Mouse (Mus musculus): ENCODE data around the gene Tyrobp. TPM values are rescaled to one million over a fixed set of nuclear protein-coding genes. Genes with fewer than 3 reads are reported as not detected.

Tyrobp gene
- total RNA-seq, 2 experiments from 2014 or later: 3.3 to 6.3 TPM

DNA sequence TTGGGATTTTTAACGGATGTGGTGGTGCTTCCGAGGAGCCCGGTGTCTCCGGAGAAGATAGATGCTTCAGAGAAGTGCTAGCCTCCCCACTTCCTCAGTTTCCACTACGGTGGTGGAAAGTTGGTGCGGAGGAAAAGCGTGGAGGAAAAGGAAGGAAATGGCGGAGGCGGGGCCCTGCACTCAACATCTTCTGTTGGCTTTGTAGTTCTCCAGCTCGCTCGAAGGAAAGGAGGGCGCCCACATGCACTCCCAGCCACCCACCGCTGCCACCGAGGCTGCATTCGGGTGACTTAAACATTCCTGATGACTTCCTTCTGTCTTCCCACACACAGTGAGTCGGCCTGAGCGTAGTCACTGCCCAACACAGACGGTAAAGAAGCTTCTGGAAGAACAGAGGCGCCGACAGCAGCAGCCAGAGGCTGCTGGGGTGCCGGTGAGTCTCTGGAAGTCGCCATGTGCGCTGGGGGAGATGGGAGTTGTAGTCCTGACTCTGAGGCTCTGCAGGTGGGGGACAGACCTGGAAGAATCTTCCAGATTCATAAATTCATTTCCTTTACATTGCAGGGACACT is 9.6 kb downstream of the Tyrobp start:
- peak; percentile 16 for DNase-seq (ENCODE audit: low spot score)

DNA sequence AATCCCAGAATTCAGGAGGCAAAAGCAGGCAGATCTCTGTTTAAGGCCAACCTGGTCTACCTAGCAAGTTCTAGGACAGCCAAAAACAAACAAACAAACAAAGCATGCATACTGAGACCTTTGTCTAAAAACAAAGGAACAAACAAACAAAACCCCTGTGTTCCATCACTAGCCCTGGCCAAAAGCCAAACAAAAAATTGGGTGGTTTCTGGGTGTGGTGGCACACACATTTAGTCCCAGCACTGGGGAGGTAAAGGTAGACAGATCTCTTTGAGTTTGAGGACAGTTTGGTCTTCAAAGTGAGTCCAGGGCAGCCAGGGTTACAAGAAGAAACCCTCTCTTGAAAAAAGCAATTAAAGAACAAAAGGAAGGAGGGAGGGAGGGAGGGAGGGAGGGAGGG is 15.8 kb downstream of the Tyrobp start:
- no peak for DNase-seq (ENCODE audit: low spot score)

DNA sequence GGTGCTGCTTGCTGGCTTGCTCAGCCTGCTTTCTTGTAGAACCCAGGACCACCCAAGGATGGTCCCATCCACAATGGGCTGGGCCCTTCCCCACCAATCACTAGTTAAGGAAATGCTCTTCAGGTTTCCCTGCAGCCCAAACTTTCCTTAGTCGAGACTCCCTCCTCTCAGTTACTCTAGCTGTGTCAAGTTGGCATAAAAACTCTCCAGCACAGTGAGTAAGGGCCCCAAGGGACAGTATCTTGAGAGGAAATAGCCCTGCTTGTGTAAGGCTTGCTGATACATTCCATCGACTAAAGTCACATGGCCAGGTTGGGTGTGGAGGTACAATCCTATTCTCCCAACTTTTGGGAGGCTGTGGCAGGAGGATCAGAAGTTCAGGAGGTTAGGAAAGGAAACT is 16.6 kb downstream of the Tyrobp start:
- no peak for DNase-seq (ENCODE audit: low spot score)

DNA sequence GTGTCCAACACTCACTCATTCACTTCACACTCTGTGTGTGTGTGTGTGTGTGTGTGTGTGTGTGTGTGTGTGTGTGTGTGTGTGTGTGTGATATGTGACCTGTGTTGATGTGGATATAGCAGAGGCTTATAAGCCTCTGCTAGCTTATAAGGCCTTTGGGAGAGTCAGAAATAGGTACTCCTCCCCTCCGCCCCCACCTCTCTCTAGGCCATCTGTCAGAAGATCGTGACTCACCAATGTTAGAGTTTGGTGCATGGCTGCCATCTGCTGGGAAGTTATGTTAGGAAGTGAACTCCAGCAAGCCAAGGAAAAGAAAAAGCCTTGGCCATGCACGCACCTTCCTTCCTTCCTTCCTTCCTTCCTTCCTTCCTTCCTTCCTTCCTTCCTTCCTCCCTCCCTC is 18.2 kb downstream of the Tyrobp start:
- DNase-seq (ENCODE audit: low spot score): peak; percentile 56

DNA sequence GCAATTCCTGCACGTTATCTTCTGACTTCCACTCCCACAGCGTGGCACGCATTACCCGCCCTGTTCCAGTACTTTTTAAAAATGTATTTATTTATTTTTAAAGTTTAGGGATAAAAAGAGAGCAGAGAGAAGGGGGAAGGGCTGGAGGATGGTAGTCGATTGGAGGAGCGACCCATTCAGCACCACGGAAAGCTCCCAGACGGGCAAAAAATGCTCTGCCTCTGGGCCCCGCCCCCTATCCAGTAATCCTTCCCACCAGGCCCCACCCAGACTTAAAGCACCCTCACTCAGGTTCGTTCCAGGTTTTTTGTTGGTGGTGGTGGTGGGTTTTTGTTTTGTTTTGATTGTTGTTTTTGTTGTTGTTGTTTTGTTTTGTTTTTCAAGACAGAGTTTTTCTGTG is 20.7 kb downstream of the Tyrobp start:
- no peak for DNase-seq (ENCODE audit: low spot score)

DNA sequence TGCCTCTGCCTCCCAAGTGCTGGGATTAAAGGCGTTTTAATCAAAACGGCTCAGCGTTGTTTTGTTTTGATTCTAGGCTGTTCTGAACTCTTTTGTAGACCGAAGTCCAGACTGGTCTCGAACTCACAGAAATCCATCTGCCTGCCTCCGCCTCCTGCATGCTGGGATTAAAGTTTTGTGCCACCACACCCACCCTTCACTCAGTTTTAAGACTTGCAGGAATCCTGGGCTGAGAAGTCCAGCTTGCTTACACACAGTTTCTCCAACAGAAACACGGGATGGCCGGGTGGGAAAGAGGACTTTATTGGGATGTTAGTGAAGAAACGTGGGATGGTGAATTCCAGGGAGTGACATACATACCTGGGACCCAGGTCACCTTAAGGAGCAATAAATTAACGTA is 21.1 kb downstream of the Tyrobp start:
- DNase-seq (ENCODE audit: low spot score): no peak

DNA sequence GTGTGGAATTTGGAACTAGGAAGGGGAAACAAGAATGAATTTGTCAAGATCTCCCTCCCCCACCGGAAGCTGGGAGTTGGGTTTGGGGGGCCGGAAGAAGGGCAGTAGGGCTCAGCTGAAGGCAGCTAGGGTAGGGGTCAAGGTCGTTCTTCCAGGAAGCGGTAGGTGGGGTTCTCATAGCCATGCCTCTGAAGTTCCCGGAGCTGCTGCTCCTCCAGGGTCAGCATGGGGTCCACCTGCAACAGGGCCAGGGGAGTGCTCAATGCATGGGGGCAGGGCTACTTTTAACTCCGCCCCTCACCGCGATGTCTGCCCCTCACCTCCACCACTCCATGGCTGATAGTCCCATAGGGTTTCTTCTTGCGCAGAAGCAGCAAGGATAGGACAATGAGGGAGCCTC is 21.6 kb downstream of the Tyrobp start:
- no peak for DNase-seq (ENCODE audit: low spot score)

DNA sequence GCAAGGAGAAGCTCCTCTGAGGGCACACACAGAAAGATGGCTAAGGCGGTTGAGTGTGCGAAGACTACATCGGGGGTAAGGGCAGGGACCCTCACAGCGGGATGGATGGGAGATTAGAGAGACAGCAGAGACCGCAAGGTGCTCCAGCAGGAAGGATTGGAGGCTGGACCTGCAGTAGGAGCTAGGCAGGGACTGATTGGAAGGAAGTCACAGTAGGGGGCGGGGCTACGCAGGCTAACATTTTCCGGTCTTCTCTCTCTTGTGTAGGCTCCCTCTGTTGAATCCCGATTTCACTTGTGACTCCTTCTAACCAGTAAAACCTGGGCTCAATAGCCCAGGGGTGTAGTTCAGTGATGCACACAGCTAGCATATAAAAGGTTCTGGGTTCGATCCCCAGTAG is 23.3 kb downstream of the Tyrobp start:
- no peak for DNase-seq (ENCODE audit: low spot score)

DNA sequence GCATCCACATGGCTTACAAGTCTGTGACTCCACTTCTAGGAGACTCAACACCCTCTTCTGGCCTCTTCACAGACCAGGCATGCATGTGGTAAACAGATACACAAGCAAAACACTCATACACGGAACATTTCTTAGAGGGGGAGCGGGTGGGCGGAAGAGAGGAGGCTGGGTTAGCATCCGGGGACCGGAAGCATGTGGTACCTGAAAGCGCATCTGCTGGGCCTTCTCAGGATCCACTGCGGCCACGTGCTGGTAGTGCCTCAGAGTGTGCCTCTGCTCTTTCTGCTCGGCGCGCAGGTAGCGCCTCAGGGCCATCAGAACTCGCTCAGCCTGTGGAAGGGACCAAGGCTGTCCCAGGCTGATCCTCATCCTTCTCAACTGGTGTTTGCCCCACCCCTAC is 26.2 kb downstream of the Tyrobp start:
- DNase-seq (ENCODE audit: low spot score): no peak

DNA sequence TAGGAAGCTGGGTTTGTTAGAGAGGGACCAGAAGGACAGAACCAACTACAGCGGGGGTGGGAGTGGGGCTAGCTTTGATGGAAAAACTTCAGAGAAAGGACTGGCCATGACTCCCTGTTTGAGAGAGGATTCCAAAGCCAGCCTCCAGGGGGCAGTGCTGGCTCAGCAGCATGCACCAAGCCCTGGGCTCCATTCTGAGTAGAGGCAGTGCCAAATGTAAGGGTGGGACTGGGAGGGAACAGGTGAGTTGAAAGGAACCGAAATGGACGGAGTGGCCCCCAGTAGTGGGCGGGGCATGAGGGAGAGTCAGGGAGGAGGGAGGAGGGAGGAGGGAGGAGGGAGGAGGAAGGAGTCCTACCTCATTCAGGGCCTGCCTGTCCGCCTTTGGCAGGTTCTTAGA is 27.1 kb downstream of the Tyrobp start:
- no peak for DNase-seq (ENCODE audit: low spot score)

DNA sequence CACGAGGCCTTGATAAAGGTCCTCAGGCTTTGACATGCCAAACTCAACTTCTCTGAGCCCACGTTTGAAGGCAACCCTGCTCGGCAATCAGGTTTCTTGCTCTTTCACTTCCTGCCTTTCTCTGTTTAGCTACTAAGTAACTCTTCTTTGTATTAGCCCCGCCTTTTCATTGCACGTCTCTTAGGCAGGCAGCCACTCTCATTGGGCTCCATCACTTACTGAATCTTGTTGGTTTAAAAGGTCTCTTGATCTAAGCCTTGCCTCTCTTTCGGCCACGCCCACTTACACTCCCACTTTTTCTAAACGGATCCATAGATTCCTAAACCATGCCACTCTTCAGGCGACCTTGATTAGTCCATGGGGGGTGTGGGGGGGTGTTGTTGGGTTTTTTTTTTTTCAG is 30.1 kb downstream of the Tyrobp start:
- no peak for DNase-seq (ENCODE audit: low spot score)

DNA sequence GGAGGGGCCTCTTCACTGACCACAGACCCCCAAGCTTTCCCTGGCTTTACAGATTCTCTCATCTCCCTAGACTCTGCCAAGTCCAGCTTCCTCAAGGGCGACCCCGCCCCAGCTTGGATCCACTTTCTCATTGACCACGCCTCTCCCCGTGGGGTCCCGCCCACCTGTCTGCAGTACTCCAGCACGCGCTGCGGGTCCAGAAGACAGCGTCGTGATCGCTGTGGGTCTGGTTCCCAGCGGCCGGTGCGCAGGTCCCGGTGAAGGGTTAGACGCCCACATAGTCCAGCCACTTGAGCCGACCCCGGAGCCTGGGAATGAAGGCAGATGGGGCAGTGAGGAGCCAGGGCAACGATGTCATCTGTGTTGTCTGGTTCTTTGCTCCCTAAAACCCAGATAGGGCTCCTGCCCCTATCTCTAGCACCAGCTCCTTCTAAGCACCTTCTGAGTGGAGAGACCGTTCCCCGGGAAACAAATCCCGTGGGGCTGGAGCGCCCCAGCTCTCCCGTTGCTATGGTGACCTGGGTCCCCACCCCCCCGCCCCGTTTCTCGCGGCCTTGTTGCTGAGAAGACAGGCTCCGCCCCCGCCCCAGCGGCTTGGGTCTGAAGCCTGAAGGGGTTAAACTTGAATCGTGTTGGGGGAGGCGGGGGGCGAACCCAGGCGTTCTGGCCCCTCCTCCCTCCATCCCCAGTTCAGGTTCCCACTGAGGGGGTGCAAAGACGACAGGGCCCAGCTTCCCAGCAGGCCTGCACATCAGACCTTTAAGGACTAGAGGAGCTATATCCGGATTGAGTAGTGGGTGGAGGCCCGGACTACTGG is 30.8 kb downstream of the Tyrobp start:
- DNase-seq (ENCODE audit: low spot score): no peak

DNA sequence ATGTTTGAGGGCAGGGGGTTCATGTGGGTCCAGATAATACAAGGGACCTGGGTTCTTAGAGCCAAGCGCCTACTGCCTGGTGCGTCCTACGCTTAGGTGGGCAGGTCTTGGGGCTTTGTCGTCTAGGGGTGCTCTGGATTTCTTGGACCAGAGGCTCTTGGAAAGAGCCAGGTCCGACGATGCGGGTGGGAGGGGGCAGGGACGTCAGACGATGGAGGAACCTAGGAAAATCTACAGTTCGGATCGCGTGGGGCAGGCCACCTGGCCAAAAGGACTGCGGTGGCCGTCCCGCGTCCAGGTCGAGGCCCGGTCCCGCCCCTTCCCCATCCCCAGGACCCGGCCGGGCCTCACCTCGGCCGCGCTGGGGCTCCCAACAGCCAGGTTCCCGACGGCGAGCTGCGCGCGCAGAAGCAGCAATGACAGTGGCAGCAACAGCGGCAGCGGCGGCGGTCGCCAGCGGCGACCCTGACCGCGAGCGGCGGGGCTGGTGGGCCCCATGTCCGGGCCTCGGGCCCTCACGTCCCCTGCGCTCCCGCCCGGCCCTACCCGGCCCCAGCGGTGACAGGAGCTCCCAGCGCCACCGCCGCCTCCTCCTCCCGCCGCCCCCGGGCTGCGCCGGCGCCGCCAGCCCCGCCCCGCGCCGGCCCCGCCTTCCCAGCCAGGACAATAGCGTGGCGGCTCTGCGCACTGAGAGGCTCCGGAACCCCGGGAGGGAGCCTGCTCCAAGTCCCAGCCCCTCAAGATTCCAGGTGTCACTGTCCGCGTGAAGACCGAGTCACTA is 31.6 kb downstream of the Tyrobp start, which contains the start of gene Aplp1:
Aplp1 (minus strand) TSS at position 565 of the 781 bp plus-strand sequence.
- no peak for DNase-seq (ENCODE audit: low spot score)

DNA sequence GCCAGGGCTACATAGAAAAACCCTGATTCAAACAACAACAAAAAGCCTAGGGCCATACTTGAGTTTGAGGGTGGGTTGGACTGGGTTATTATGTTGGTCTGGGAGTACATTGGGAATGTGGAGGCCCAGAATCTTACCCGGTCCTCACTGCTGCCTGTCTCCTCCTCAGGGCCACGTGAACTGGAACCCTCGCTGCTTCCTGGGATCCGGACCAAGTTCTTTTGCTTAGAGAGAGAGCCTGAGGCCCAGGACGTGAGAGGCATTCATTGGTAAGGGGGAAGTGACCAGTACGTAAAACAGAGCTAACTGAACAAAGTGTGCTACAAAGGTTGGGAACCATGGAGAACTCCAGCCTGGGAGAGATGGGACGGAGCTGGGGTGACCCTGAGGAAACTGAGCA is 36.7 kb downstream of the Tyrobp start:
- DNase-seq (ENCODE audit: low spot score): no peak

DNA sequence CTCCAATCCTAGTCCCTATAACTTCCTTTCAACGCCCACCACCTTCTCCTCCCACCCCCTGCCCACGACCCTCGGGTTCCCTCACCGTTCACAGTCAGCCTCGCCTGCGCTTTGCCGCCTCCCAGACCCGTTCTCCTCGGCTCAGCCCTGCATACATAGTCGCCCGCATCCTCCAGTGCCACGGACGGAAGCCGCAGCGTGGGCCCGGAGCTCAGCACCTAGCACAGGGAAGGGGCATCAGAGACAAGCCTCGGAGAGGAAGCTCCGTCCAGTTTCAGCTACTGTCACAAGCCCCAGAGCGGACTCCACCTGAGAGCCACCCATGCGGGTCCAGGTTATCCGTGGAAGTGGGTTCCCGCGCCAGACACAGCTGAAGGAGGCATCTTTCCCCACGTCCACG is 39.8 kb downstream of the Tyrobp start:
- DNase-seq (ENCODE audit: low spot score): no peak

DNA sequence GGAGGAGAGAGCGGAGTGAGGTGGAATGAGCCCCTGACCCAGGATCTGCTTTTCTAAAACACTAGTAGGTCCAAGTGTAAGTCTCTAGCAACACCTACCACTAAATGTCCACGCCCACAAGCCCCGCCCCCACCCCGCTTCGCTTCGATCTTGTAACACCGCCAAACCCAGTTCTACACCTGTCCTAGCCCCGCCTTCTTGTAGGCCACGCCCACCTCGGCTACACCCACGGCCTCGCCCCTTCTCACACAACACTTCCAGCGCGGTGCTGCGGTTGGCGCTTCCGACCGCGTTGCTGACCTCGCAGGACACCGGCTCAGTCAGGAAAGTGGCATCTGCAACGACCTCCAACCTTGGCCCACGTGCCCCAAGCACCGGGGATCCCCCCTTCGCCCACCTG is 40.2 kb downstream of the Tyrobp start:
- DNase-seq (ENCODE audit: low spot score): no peak

DNA sequence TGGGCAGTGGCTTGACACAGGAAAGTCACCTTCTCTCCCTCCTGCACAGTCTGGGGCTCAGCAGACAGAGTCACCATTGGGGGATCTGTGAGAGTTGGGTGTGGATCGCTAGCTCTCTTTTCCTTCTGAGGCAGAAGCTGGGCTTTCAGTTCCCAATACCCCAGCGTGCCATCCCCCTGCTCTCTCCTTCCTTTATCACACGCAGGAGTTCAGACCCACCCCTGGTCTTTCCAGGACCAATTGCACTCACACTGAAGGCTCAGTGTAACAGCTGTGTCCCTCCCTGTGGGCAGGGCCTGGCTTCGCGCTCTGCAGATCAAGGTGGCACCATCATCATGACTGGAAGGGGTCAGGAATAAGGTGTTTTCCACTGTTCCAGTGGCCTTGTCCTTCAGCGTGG is 40.7 kb downstream of the Tyrobp start:
- no peak for DNase-seq (ENCODE audit: low spot score)

DNA sequence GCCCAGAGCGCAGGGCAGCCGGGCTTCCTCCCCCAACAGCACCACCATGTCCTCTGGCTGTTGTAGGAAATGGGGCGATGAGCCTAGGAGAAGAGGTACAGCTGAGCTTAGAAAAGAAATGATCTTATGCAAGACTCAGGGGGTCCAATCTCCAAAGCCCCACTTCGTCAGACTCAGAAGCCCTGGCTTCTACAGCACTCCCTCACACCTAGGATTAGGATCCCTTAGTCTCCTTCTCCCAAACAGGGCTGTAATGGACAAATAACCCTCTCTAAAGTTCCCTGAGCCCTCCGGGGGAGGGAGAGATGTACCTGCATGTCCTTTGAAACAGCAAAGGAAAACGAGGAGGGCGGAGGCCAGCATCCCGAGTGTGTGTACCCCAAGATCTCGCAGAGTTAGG is 42.9 kb downstream of the Tyrobp start:
- DNase-seq (ENCODE audit: low spot score): no peak

DNA sequence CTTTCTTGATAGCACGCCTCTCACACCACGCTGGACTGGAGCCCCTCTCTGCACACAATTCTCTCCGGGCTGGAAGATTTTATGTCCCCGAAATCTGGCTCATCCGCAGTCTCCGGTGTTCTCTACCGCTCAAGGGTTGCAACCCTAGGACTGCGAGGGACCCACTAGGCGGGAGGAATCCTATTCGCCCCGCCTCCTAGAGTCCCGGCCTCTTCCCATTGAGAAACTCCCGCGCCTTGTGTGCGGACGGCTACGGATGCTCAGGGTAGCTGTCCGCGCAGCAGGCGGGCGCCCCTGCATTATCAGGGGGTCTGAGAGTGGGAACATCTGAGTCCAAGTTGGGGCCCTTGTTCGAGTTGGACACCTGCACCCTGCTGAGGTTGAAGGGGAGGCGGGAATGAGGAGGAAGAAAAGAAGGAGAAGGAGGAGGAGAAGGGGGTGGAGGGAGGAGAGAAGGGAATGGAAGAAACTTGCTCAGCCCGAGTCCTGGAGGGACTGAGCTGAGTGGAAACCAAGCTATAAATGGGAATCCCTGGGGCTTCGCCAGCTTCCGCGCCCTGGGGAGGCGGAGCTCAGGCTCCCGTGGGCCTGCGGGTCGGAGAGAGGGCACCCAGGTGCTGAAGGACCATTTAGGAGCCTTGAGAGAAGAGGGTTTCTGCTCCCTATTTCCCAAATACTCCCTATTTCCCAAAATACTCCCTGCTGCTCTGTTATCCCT is 43.5 kb downstream of the Tyrobp start:
- DNase-seq (ENCODE audit: low spot score): no peak

DNA sequence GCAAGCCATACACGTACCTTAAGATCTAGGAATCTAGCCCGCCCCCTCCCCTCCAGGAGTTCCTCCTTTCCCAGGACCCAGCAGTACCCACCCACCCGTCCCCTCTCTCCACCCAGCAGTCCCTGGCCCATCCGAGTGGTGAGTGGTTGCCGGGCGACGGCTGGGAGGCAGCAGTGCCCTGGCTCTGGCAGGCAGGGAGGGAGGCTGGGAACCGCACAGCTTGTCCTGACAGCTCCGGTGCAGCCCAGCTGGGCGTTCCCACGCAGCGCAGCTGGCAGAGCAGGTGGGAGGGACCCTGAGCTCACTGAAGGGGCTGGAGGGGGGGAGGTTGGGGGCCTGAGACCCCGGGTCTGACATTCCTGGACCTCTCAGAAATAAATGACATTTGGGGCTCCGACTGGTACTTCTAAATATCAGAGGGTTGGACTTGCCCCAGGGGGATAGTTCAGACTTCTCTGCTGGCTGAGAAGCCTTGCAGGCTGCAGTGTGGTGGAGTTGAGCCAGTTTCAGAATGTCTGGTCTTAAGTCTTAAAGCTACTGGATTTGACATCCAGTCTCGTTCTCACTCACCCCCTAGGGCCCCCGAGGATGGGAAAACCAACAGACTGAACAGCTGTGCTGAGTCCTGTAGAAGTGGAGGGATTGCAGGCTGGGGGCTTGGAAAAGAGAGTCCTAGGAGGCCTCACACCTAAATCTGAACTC is 44.2 kb downstream of the Tyrobp start, which contains the start of the genes Kirrel2 and Nphs1:
Kirrel2 (minus strand) TSS at position 62 of the 702 bp plus-strand sequence.
Nphs1 (plus strand) TSS at position 687 of the 702 bp plus-strand sequence.
- no peak for DNase-seq (ENCODE audit: low spot score)

DNA sequence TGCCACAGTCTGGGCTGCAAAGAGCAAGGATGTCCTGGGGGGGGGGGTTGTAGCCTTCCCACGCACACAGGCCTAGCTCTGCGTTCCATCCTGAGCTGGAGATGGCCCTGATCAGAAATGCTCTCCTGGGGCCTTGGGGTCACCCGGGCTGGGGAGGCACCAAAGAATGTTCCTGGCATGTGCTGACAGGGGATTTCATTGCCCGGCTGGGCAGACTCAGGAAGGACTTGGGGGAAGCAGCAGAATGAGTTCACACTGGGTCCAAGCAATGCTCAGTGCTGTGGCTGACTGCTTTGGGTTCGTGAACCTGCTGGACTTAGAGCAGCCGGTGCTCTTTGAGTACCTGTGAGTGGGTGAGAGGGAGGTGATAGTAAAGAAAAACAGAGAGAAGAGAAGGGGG is 45.9 kb downstream of the Tyrobp start:
- no peak for DNase-seq (ENCODE audit: low spot score)

Measured in gastrocnemius, adult 18-20 months (tissue).